Mouse (Mus musculus): ENCODE results near the gene Asb5.
"Not testable (repeated sequence)": the region's sequence is repeated elsewhere in the genome, so short reads cannot be mapped to it uniquely, and the experiment has no call there.

- TF ChIP-seq PAX5 (IDR thresholded peaks at IDR 0.05; ENCODE audit: low read length); POLR2A (IDR thresholded peaks at IDR 0.05; ENCODE audit: low read depth, low read length); MAFK (IDR thresholded peaks at IDR 0.05; ENCODE audit: insufficient replicate concordance, low read length); MEF2A (IDR thresholded peaks at IDR 0.05; ENCODE audit: borderline replicate concordance, low read depth, low read length); E2F4 (IDR thresholded peaks at IDR 0.05; ENCODE audit: insufficient replicate concordance, low read depth, low read length); MYC (IDR thresholded peaks at IDR 0.05; ENCODE audit: low read depth, low read length): not testable (repeated sequence)
Observed at GRCm38 (mm10) chr8:54616710-54617109, 87.3 kb downstream of the Asb5 start.

Measured in CH12.LX (cell line).